Mouse (Mus musculus): ENCODE data around the gene Samd14.

DNA sequence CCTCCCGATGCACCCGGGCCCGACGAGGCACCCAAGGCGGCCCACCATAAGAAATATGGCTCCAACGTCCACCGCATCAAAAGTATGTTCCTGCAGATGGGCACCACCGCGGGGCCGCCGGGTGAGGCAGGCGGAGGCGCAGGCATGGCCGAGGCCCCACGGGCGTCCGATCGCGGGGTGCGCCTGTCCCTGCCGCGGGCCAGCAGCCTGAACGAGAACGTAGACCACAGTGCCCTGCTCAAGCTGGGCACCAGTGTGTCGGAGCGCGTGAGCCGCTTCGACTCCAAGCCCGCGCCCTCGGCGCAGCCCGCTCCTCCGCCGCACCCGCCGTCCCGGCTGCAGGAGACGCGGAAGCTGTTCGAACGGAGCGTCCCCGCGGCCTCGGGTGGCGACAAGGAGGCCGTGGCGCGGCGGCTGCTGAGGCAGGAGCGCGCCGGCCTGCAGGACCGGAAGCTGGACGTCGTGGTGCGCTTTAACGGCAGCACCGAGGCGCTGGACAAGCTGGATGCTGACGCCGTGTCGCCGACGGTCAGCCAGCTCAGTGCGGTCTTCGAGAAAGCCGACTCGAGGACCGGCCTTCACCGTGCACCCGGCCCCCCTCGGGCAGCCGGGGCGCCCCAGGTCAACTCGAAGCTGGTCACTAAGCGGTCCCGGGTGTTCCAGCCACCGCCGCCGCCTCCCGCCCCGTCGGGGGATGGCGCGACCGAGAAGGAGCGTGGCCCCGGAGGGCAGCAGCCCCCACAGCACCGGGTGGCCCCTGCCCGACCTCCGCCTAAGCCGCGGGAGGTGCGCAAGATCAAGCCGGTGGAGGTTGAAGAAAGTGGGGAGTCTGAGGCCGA is 17.8 kb upstream of the Samd14 start:
- 0 out of 2 replicates have a peak, but pooled peaks have one; percentile 8 for TF ChIP-seq POLR2A (IDR thresholded peaks at IDR 0.05; ENCODE audit: control insufficient read depth, extremely low read depth, insufficient read depth, low read length, poor library complexity)
- 0 out of 2 replicates have a peak, but pooled peaks have one; percentile 3 for TF ChIP-seq CTCF (IDR thresholded peaks at IDR 0.05; ENCODE audit: borderline replicate concordance, control insufficient read depth, extremely low read depth, insufficient read depth, low read length, poor library complexity)

Measured in thymus, adult 2 months (tissue).